Mouse (Mus musculus): ENCODE measurements at regions not wholly inside any gene's neighbourhood (a gene's known extent, or its start where the extent isn't known, plus 50 kb on each side); places are given as distances from the start of the nearest gene placed in this dataset.

DNA sequence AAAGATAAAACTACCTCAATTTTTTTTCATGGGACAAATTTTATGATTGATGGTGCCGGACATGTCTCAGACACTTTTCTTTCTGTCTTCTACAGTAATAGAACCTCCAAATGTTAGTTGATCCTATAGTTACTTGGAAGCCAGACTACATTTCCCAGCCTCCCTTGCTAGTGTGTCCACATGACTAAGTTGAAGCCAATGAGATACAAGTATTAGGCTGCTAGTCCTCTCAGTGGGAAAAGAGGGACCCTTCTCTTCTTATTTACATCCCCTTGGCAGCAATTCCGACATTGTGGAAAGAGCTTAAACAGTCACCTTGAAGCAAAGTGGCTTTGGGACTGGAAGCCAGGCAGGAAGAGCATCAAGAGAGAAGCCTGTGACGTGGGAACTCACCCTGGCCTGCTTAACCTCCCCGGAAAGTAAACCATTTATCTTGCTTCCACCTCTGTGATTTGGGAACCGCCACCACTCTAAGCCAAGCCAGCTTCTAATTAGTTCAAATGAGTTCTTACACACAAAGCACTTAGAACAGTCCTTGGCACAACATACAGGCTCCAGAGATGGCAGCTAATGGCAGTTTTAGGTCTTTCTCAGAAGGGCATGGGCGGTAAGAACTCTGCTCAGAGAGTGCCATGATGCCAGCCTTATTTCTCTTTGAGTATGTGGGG, 241.4 kb upstream of the Gm4791 start:
- TF ChIP-seq POLR2A (IDR thresholded peaks at IDR 0.05; ENCODE audit: insufficient read depth, low read depth, low read length) = no peak
- TF ChIP-seq CTCF (IDR thresholded peaks at IDR 0.05; ENCODE audit: insufficient read depth, low read depth, low read length) = no peak
- whole genome bisulfite sequencing = 54% methylated on average over 6 of the region's 6 CpGs
- Histone ChIP-seq H3K27ac (ENCODE audit: insufficient read depth, low read depth, low read length) (no peak overlapping the region), H3K4me1 (ENCODE audit: control insufficient read depth, insufficient read depth, low read length) (peaks cover 3% of the 10 kb centered on the region; the same call in 1 of the 2 replicates), H3K4me3 (ENCODE audit: insufficient read depth, low read depth, low read length) (no peak overlapping the region)

DNA sequence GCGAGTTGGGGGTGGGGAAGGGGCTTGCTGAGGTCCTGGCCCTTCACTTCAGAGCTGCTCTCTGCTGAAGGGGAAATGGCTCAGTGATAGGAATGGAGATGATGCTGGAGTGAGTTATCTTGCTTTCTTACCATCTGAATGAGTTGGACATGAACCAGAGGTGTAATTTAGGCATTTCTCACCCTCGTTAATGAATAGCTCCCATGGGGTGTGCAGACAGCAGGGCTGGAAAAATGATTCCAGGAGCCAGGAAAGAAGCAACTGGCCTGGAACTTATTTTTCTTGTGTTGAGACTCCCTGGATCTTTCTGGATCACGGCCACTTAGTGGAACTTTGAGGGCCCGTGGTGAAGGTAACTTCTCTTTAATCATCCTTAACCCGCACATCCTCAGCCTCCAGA, 246.6 kb upstream of the Gm4791 start:
- WGBS = 33% methylated on average over 5 of the region's 5 CpGs
- no peak for TF ChIP-seq CTCF (IDR thresholded peaks at IDR 0.05; ENCODE audit: insufficient read depth, low read depth, low read length)
- TF ChIP-seq POLR2A (IDR thresholded peaks at IDR 0.05; ENCODE audit: insufficient read depth, low read depth, low read length) = no peak
- Histone ChIP-seq H3K27ac (ENCODE audit: insufficient read depth, low read depth, low read length) (no peak overlapping the region), H3K4me1 (ENCODE audit: control insufficient read depth, insufficient read depth, low read length) (peaks cover 11% of the 10 kb centered on the region), H3K4me3 (ENCODE audit: insufficient read depth, low read depth, low read length) (no peak overlapping the region)

GRCm38 (mm10) chr9:46749441-46749840, 249.1 kb upstream of the Gm4791 start:
- Histone ChIP-seq H3K4me1 (ENCODE audit: control insufficient read depth, insufficient read depth, low read length) (peaks cover 11% of the 10 kb centered on the region), H3K27ac (ENCODE audit: insufficient read depth, low read depth, low read length) (no peak overlapping the region), H3K4me3 (ENCODE audit: insufficient read depth, low read depth, low read length) (no peak overlapping the region)
- TF ChIP-seq CTCF (IDR thresholded peaks at IDR 0.05; ENCODE audit: insufficient read depth, low read depth, low read length) (no peak), POLR2A (IDR thresholded peaks at IDR 0.05; ENCODE audit: insufficient read depth, low read depth, low read length) (no peak)
- WGBS = 61% methylated on average over 6 of the region's 6 CpGs

DNA sequence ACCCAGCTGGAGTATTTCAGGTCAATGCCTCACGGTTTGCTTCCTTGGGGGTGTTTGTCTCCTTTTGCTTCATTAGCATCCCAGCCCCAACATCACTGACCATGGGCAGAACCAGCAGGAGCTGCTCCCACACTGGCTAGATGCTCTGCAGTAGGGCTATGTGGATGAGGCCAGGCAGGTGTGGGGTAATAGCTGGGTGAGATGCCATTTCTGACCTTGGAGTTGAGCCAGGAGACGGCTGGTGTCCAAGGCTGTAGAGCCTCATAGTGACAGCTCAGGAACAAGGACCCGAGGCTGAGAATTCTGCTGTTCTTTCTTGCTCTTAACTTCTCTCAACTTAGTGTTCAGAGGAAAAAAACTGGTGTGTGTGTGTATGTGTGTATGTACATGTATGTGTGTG, 252.3 kb upstream of the Gm4791 start:
- Histone ChIP-seq H3K4me1 (ENCODE audit: control insufficient read depth, insufficient read depth, low read length) (peaks cover 3% of the 10 kb centered on the region), H3K4me3 (ENCODE audit: insufficient read depth, low read depth, low read length) (no peak overlapping the region), H3K27ac (ENCODE audit: insufficient read depth, low read depth, low read length) (no peak overlapping the region)
- WGBS = 74% methylated on average over 3 of the region's 3 CpGs
- TF ChIP-seq CTCF (IDR thresholded peaks at IDR 0.05; ENCODE audit: insufficient read depth, low read depth, low read length) = no peak
- TF ChIP-seq POLR2A (IDR thresholded peaks at IDR 0.05; ENCODE audit: insufficient read depth, low read depth, low read length) = no peak

GRCm38 (mm10) chr9:46740496-46740895, 258.0 kb upstream of the Gm4791 start:
- Histone ChIP-seq H3K27ac (ENCODE audit: insufficient read depth, low read depth, low read length) (no peak overlapping the region), H3K4me3 (ENCODE audit: insufficient read depth, low read depth, low read length) (no peak overlapping the region), H3K4me1 (ENCODE audit: control insufficient read depth, insufficient read depth, low read length) (peaks cover 9% of the 10 kb centered on the region)
- TF ChIP-seq POLR2A (IDR thresholded peaks at IDR 0.05; ENCODE audit: insufficient read depth, low read depth, low read length) = no peak
- no peak for TF ChIP-seq CTCF (IDR thresholded peaks at IDR 0.05; ENCODE audit: insufficient read depth, low read depth, low read length)
- 91% methylated on average over 4 of the region's 4 CpGs for WGBS

DNA sequence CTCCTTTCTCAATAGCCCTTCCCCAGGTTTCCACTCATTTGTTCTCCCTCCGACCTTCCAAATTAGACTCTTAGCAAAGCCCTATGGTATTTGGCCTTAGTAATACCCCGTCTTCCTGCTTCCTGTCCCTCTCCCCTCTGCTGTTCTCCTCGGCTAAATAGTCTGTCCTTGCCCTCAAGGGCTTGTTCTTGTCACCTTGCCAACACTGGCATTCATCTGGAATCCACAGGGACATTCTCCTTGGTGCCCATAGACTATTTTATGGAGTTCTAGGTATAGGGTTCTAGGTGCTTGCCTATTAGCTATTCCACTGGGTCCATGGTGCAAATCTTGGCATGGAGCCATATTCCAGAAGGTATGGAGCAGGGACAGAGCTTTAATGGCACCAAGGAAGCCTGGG, 259.2 kb upstream of the Gm4791 start:
- no peak overlapping the region for H3K4me3 ChIP-seq (ENCODE audit: insufficient read depth, low read depth, low read length)
- 73% methylated on average over 3 of the region's 3 CpGs for WGBS
- H3K27ac ChIP-seq (ENCODE audit: insufficient read depth, low read depth, low read length) = no peak overlapping the region
- H3K4me1 ChIP-seq (ENCODE audit: control insufficient read depth, insufficient read depth, low read length) = peaks cover 9% of the 10 kb centered on the region
- no peak for TF ChIP-seq POLR2A (IDR thresholded peaks at IDR 0.05; ENCODE audit: insufficient read depth, low read depth, low read length)
- TF ChIP-seq CTCF (IDR thresholded peaks at IDR 0.05; ENCODE audit: insufficient read depth, low read depth, low read length) = no peak

DNA sequence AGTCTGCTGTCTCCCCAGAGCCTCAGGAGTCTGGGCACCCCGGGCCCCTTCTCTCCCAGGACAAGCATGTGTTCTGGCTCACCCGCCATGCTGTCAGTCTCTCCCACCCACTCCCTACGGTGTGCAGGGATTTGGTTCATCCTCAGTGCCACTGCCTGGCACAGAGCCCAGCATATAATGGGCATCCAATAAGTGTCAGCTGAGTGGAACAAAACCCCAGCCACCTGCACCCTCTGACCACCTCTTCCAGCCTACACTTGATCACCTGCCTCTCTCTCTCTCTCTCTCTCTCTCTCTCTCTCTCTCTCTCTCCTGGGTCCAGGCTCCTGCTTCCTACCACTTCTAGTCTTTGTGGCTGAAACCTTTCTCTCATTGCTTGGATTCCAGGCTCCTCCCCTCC, 259.9 kb upstream of the Gm4791 start:
- Histone ChIP-seq H3K4me3 (ENCODE audit: insufficient read depth, low read depth, low read length) (no peak overlapping the region), H3K4me1 (ENCODE audit: control insufficient read depth, insufficient read depth, low read length) (peaks cover 9% of the 10 kb centered on the region), H3K27ac (ENCODE audit: insufficient read depth, low read depth, low read length) (no peak overlapping the region)
- TF ChIP-seq POLR2A (IDR thresholded peaks at IDR 0.05; ENCODE audit: insufficient read depth, low read depth, low read length) (no peak), CTCF (IDR thresholded peaks at IDR 0.05; ENCODE audit: insufficient read depth, low read depth, low read length) (no peak)
- WGBS = 26% methylated on average over 3 of the region's 3 CpGs

- Histone ChIP-seq H3K27ac (ENCODE audit: insufficient read depth, low read depth, low read length) (no peak overlapping the region), H3K4me1 (ENCODE audit: control insufficient read depth, insufficient read depth, low read length) (peaks cover 9% of the 10 kb centered on the region), H3K4me3 (ENCODE audit: insufficient read depth, low read depth, low read length) (no peak overlapping the region)
- 32% methylated on average over 4 of the region's 4 CpGs for WGBS
- TF ChIP-seq POLR2A (IDR thresholded peaks at IDR 0.05; ENCODE audit: insufficient read depth, low read depth, low read length) (no peak), CTCF (IDR thresholded peaks at IDR 0.05; ENCODE audit: insufficient read depth, low read depth, low read length) (no peak)
Measured at GRCm38 (mm10) chr9:46738056-46738455, 260.5 kb upstream of the Gm4791 start.

DNA sequence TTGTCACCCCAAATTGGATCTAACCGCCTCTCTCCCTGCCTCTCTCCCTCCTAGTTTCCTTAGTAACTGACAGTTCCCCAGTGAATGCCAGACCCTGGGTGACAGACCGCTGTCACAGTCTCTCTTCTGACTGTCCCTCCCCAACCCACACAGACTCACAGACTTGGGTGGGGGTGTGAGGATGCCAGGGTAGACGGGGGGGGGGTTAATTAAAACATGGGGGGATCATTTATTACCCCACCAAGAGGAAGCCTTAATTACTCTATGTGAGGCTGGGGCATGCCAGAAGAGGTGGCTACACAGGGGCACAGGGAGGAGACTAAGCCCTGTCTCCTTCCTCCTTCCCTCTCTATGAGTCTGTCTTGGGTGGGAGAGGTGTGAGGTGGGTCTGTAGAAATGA, 261.1 kb upstream of the Gm4791 start:
- Histone ChIP-seq H3K4me1 (ENCODE audit: control insufficient read depth, insufficient read depth, low read length) (peaks cover 9% of the 10 kb centered on the region), H3K4me3 (ENCODE audit: insufficient read depth, low read depth, low read length) (no peak overlapping the region), H3K27ac (ENCODE audit: insufficient read depth, low read depth, low read length) (no peak overlapping the region)
- no peak for TF ChIP-seq POLR2A (IDR thresholded peaks at IDR 0.05; ENCODE audit: insufficient read depth, low read depth, low read length)
- no peak for TF ChIP-seq CTCF (IDR thresholded peaks at IDR 0.05; ENCODE audit: insufficient read depth, low read depth, low read length)
- WGBS = 49% methylated on average over 3 of the region's 3 CpGs

DNA sequence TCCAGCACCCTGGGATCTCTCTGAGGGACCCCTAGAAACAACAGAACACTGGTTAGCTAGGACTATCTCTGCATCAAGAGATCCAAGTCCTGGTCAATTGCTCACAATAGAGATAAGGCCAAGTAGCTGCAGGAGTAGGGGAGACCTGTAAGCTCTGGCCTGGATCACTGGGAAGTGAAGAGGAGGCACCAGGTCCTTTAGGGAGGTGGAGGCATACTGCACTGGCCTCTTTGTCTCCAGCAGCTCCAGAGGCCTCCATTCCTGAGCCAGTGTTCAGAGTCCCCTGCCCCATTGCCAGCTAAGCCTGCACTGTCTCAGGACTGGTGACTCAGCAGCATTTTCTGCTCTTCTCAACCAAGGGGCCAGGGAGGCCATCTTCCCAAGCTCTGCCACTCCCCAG, 262.3 kb upstream of the Gm4791 start:
- TF ChIP-seq POLR2A (IDR thresholded peaks at IDR 0.05; ENCODE audit: insufficient read depth, low read depth, low read length) = no peak
- TF ChIP-seq CTCF (IDR thresholded peaks at IDR 0.05; ENCODE audit: insufficient read depth, low read depth, low read length) = no peak
- Histone ChIP-seq H3K27ac (ENCODE audit: insufficient read depth, low read depth, low read length) (no peak overlapping the region), H3K4me1 (ENCODE audit: control insufficient read depth, insufficient read depth, low read length) (peaks cover 9% of the 10 kb centered on the region), H3K4me3 (ENCODE audit: insufficient read depth, low read depth, low read length) (no peak overlapping the region)

Measured in olfactory bulb, adult 2 months (tissue).